Mouse (Mus musculus) embryonic fibroblast, embryonic 13.5 days (primary cell): Measurements from ENCODE around the gene Bcar3.

ENCODE experiments used
- CTCF ChIP-seq: IDR thresholded peaks from 2 replicates; pipeline ENCODE4 v1.5.1; 2011; ENCODE audit warnings: mild to moderate bottlenecking, control low read depth, low read length, moderate library complexity, borderline replicate concordance; ENCODE audit not compliant: insufficient read depth
- POLR2A ChIP-seq: IDR thresholded peaks from 2 replicates; pipeline ENCODE4 v1.6.1; 2011; ENCODE audit warnings: low read depth, mild to moderate bottlenecking, control low read depth, low read length, moderate library complexity

DNA sequence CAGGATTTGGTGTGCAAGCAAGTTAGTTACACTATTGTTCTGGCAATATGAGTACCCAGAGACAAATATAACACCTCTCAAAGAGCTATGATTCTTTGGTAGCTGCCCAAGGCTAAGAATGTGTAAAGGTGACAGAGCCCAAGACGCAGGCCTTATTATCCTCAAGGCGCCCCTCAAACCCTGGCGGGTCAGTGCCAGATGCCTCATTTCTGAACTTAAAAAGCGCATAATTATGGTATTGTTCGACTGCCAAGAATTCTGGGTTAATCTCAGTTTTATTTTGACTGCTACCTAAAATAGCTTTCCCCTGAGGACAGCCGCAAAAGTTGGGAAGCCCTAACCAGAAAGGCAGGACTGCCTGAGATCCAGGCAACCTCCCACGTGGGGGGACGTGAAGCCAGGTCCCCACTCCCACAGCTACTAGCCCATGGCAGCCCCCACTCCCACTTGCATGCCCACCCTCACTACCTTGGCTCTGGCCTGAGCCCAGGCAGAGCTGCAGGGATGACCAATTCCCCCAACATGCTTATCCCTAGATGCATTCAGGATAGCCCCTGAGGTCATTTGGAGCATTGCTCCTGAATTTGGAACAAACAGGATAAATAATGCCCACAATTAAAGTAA lies 83.0 kb downstream of the Bcar3 start:
- TF ChIP-seq CTCF, result no peak
- TF ChIP-seq POLR2A, result no peak
